Mouse (Mus musculus): Measurements from ENCODE around the gene Cdc27. TPM values are rescaled to one million over a fixed set of nuclear protein-coding genes. Genes with fewer than 3 reads are reported as not detected.

Cdc27 gene
- 10 to 100 TPM; 55.9 to 57.7 TPM for total RNA-seq (2021)
- long read RNA-seq, experiment 1, full-length matches to known transcripts = 15 of 34 reads
- long read RNA-seq, experiment 1, partial matches to known transcripts = 7 of 34 reads
- long read RNA-seq, experiment 1, other reads (novel, unspliced or antisense) = 12 of 34 reads
- long read RNA-seq, experiment 2, full-length matches to known transcripts = 10 of 20 reads
- long read RNA-seq, experiment 2, partial matches to known transcripts = 2 of 20 reads
- long read RNA-seq, experiment 2, other reads (novel, unspliced or antisense) = 8 of 20 reads

- Histone ChIP-seq H3K27ac (peak within 1 kb of the TSS; percentile 97), H3K4me3 (peak within 1 kb of the TSS; percentile 78)
- DNase-seq (ENCODE audit: extremely low spot score in 1 of 2, low spot score in 2 of 2) = peak; percentile 100
- intact Hi-C loops (cut with DNase I) = no loop called here
- peak; percentile 13 for TF ChIP-seq CTCF (IDR thresholded peaks at IDR 0.05)
Measured at GRCm38 (mm10) chr11:104550406-104550974, at the start of gene Cdc27, which contains the start of gene Myl4. TSS of gene Cdc27 (minus strand) at chr11:104550620. TSS of gene Myl4 (plus strand) at chr11:104550663.

- DNase-seq (ENCODE audit: extremely low spot score in 1 of 2, low spot score in 2 of 2) = no peak
- no peak overlapping the region for H3K27ac ChIP-seq
- intact Hi-C loops (cut with DNase I) = no loop called here
- H3K4me3 ChIP-seq = no peak overlapping the region
- no peak for TF ChIP-seq CTCF (IDR thresholded peaks at IDR 0.05)
Measured at GRCm38 (mm10) chr11:104599265-104599945, 49.0 kb upstream of the Cdc27 start.

GRCm38 (mm10) chr11:104596365-104596764, 45.9 kb upstream of the Cdc27 start:
- intact Hi-C loops (cut with DNase I) = no loop called here
- no peak for TF ChIP-seq CTCF (IDR thresholded peaks at IDR 0.05)
- no peak overlapping the region for H3K27ac ChIP-seq
- no peak overlapping the region for H3K4me3 ChIP-seq
- no peak for DNase-seq (ENCODE audit: extremely low spot score in 1 of 2, low spot score in 2 of 2)

DNA sequence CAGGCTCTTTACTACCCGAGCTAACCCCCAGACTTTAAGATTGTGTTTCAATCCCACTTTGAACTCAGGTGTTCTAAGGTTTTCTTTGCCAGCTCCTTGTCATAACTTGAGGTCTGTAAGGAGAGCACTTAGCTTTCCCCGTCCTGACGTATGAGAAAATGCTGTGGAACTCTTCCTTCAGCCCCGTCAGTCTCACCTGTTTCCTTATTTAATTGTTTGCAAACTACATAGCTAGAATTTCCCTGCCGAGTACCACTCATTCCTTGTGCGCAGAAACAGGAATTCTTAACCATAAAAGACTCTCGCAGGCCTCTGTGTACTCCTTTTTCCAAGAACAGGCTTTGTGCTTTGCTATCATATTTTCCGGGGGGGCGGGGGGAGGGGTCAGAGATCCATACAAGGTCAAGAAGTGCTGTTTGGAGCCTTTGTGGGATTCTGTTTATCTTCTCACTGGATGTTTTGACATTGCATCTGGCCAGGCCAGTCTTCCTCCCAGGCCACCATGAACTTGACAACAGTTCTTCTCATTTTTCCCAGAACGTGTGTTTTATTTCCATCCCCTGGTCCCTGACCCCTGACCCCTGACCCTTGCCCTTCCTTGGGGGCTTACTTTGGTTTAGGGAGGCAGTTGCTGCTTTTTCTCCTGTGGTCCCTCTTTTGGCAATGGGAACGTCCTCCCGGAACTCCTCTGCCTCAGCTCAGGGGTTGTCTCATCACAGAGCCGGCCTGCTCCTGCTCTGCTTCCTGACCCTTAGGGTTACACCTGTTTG, 41.8 kb upstream of the Cdc27 start:
- Histone ChIP-seq H3K4me3 (no peak overlapping the region), H3K27ac (no peak overlapping the region)
- no peak for DNase-seq (ENCODE audit: extremely low spot score in 1 of 2, low spot score in 2 of 2)
- TF ChIP-seq CTCF (IDR thresholded peaks at IDR 0.05) = no peak
- intact Hi-C loops (cut with DNase I) = no loop called here

DNA sequence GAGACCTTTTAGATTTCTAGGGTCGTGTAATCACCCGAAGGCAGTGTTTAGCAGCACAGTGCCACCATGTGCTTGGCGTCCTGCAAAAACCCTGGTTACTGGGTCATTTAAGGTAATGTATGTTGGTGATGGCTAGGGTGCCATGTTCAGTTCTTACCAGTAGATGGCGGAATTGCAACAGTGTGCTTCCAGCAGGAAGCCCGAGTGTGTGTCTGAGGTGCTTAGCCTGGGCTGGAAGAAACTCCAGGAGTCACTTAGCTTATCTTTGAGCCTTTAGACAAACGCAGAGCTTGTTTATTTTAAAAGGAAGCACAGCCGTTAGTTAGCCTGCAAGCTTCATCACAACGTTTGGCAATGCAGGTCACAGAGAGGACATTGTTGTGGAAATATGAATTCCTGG, 39.7 kb upstream of the Cdc27 start:
- Histone ChIP-seq H3K4me3 (no peak overlapping the region), H3K27ac (no peak overlapping the region)
- DNase-seq (ENCODE audit: extremely low spot score in 1 of 2, low spot score in 2 of 2) = peak; percentile 77 to 78
- TF ChIP-seq CTCF (IDR thresholded peaks at IDR 0.05) = peak; percentile 97
- intact Hi-C loops (cut with DNase I) = loop anchor here (1.0 to 2.0 kb wide), 2 partner anchors 179 to 536 kb away; partner anchors contain the start of gene Mettl2

DNA sequence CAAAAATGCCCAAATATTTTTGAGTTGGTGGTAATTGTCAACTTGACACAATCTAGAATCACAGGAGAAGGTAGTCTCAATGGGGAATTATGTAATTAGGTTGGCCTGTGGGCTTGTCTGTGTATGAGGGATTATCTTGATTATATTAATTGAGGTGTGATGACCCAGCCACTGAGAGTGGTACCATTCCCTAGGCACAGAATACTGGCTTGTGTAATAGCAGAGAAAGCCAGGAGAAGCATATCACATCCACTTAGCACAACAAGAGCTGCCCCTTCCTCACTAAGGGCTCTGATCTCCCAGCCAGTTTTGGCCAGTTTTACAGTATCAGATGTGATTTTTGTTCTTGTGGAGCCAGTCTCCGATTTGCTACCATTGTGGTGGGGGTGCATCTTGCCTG, 39.1 kb upstream of the Cdc27 start:
- no peak for TF ChIP-seq CTCF (IDR thresholded peaks at IDR 0.05)
- DNase-seq (ENCODE audit: extremely low spot score in 1 of 2, low spot score in 2 of 2) = no peak
- Histone ChIP-seq H3K4me3 (no peak overlapping the region), H3K27ac (no peak overlapping the region)
- intact Hi-C loops (cut with DNase I) = no loop called here

DNA sequence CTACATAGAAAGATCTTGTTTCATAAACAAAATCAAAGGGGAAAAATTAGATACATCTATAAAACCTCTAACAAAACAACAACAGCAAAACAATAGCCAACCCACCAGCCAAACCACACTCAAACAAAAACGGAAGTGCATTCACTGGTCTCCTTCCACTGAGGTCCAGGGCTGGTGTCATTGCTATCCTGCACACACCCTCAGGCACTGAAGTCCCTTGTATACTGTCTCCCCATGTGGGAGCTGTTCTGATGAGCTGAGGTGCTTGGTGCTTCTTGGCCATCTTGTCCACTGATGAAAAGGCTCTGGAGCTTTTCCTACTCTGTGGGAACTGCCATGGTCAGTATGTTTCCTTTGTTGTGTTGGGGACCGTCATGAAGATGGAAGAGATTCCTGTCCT, 38.1 kb upstream of the Cdc27 start:
- no peak overlapping the region for H3K27ac ChIP-seq
- H3K4me3 ChIP-seq = no peak overlapping the region
- no peak for TF ChIP-seq CTCF (IDR thresholded peaks at IDR 0.05)
- DNase-seq (ENCODE audit: extremely low spot score in 1 of 2, low spot score in 2 of 2) = no peak
- intact Hi-C loops (cut with DNase I) = no loop called here

- intact Hi-C loops (cut with DNase I) = no loop called here
- Histone ChIP-seq H3K4me3 (no peak overlapping the region), H3K27ac (no peak overlapping the region)
- TF ChIP-seq CTCF (IDR thresholded peaks at IDR 0.05) = no peak
- DNase-seq (ENCODE audit: extremely low spot score in 1 of 2, low spot score in 2 of 2) = no peak
Measured at GRCm38 (mm10) chr11:104587904-104588303, 37.5 kb upstream of the Cdc27 start.

DNA sequence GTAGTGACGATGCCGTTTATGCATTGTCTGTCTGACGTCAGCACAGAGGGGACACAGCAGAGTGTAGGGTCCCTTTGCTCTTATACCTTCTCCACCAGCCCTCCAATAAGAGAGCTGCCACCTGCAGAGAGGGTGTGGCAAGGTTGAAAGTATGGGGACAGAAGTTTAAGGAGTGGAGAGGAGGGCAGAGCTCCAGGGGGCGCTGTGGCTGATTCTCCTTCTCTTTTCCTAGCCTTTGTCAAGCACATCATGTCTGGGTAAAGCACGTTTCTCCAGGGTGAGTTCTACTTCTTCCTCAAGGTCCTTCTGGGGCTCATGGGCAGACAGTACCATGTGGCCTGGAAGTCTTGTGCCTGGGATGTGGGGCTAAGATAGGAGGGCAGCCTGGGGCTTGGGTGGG, 35.1 kb upstream of the Cdc27 start:
- no peak for DNase-seq (ENCODE audit: extremely low spot score in 1 of 2, low spot score in 2 of 2)
- Histone ChIP-seq H3K27ac (no peak overlapping the region), H3K4me3 (no peak overlapping the region)
- no peak for TF ChIP-seq CTCF (IDR thresholded peaks at IDR 0.05)
- intact Hi-C loops (cut with DNase I) = no loop called here

DNA sequence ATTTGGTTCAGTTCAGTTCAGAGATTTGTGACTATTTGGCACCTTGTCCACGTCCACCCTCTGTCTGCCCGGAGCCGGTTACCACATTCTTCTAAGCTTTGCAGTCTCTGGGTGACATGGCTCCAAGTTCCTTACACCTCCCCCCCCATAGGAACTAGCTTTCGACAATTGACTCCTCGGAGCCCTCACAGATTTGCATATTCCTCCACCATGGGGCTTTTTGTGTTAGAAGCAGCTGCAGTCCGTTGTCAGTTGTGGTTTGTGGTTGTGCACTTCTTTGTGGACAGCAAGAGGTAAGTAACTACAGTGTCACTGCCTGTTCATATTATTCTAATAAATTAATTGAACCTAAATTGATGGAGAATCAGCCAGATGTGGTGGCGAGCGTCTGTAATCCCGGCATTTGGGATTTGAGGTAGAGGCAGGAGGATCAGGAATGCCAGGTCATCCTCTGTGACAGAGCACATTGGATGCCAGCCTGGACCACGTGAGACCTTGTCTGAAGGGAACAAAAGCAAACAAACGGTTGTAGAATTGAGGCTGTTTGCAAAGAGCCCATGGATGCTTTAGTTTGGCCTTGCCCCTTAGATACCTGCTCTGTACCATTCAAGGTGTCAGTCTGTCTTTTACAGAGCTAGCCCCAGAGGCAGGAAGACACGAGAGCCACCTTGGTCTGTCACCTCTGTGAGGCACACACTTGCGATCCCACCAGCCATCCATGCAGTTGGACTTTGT, 32.4 kb upstream of the Cdc27 start:
- Histone ChIP-seq H3K27ac (no peak overlapping the region), H3K4me3 (no peak overlapping the region)
- intact Hi-C loops (cut with DNase I) = no loop called here
- TF ChIP-seq CTCF (IDR thresholded peaks at IDR 0.05) = no peak
- DNase-seq (ENCODE audit: extremely low spot score in 1 of 2, low spot score in 2 of 2) = no peak

GRCm38 (mm10) chr11:104582308-104582606, 31.8 kb upstream of the Cdc27 start:
- TF ChIP-seq CTCF (IDR thresholded peaks at IDR 0.05) = no peak
- intact Hi-C loops (cut with DNase I) = no loop called here
- DNase-seq (ENCODE audit: extremely low spot score in 1 of 2, low spot score in 2 of 2) = no peak
- Histone ChIP-seq H3K27ac (no peak overlapping the region), H3K4me3 (no peak overlapping the region)

Data from left cerebral cortex, adult 2 months (tissue).